Mouse (Mus musculus) left cerebral cortex, adult 18-20 months (tissue): ENCODE measurements around the gene Supt6. TPM values are rescaled to one million over a fixed set of nuclear protein-coding genes. Genes with fewer than 3 reads are reported as not detected.
"Not testable (repeated sequence)": the region's sequence is repeated elsewhere in the genome, so short reads cannot be mapped to it uniquely, and the experiment has no call there.

Experiments used
- DNase-seq, 2 experiments: peaks; one replicate each; pipeline ENCODE4 v3.0.0; 2021 to 2022; ENCODE audit warnings: low spot score in 2 of 2, mixed read lengths in 1 of 2
- long read RNA-seq, 2 experiments: library from polyadenylated mRNA; stranded (forward); transcript quantifications; one replicate each; pipeline ENCODE4 v2.0.0; 2021
- total RNA-seq, 2 experiments: library from RNA; stranded (reverse); gene quantifications; 2 replicates each; pipeline ENCODE4 v1.2.3; 2021

Gene Supt6
- total RNA-seq, result 10 to 100 TPM; 93.8 to 96.5 TPM
- long read RNA-seq, experiment 1, full-length matches to known transcripts, result 9 of 39 reads
- long read RNA-seq, experiment 1, partial matches to known transcripts, result 25 of 39 reads
- long read RNA-seq, experiment 1, other reads (novel, unspliced or antisense), result 5 of 39 reads
- long read RNA-seq, experiment 2, full-length matches to known transcripts, result 5 of 25 reads
- long read RNA-seq, experiment 2, partial matches to known transcripts, result 17 of 25 reads
- long read RNA-seq, experiment 2, other reads (novel, unspliced or antisense), result 3 of 25 reads

DNA sequence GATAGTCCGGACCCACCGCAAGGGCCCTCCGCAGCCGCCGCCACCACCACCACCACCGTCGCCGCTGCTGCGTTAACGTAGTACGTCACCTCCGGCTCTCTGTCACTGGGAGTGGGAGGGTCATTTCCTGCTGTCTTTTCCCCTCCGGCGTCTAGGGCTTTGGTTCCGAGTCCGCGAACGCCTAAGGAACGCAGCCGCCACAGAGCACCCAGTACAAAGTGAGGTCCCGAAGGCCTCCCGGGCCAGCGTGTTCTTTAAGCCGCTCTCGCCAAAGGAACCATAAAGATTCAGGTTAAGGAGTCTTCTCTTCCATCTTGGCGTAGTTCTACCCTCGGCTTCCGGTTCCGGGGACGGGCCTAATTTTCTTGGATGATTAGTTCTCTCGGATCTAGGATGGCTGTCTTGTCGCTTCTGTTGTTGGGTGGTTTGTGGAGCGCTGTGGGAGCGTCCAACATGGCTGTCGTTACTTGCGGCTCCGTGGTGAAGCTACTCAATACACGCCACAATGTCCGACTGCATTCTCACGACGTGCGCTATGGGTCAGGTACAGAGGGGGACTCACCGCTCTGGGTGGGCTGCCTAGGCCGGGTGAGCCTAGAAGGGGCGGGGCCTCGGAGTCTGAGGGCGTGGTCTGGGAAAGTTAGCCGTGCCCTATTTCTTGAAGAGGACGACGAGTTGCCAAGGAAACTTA lies at the start of gene Supt6, which contains the start of gene Sdf2:
Supt6 (minus strand) TSS at position 361 of the 691 bp plus-strand sequence.
Sdf2 (plus strand) TSS at position 120 of the 691 bp plus-strand sequence.
- DNase-seq, result peak; percentile 81 to 88

DNA sequence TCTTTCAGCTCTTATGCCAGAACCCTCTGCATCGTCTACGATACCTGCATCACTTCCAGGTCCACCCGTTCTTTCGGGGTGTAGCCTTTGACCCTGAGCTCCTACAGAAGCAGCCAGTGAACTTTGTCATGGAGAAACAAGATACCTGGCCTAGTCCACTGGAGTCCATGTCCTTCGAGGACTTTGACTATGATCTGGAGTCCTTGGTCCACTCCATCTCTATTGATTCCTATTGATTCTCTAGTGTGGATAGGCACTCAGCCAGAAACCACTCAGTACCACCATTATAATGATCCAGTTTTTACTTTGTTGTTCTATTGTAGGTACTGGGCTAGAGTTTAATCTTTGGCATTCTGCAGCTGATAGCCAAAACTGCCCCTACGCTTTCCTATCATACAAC lies 48.8 kb upstream of the Supt6 start:
- DNase-seq, result no peak

DNA sequence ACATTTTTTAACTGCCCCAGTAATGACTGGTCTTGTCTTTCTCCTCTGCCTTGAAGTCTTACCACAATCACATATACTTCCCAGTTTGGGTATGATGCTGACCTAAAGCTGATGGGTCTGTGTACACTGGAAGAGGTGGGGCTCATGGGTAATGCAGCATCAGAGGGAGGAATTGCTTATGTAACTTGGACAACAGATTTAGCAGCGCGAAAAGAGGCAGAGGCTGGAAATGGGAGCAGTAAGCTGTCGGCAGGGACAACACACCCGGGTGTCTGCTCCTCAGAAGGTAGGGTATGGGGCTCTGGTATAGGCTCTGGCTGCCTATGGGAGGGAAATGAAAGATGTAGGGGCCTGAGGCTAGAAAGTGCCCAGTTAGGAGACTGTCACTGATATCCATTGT lies 44.9 kb upstream of the Supt6 start, which contains the start of gene BC030499:
BC030499 (plus strand) TSS at position 188 of the 400 bp plus-strand sequence.
- peak; percentile 46 to 68 for DNase-seq

GRCm38 (mm10) chr11:78289146-78289763 lies 43.5 kb upstream of the Supt6 start:
- no peak for DNase-seq

GRCm38 (mm10) chr11:78279586-78279985 lies 33.8 kb upstream of the Supt6 start:
- DNase-seq, result no peak

DNA sequence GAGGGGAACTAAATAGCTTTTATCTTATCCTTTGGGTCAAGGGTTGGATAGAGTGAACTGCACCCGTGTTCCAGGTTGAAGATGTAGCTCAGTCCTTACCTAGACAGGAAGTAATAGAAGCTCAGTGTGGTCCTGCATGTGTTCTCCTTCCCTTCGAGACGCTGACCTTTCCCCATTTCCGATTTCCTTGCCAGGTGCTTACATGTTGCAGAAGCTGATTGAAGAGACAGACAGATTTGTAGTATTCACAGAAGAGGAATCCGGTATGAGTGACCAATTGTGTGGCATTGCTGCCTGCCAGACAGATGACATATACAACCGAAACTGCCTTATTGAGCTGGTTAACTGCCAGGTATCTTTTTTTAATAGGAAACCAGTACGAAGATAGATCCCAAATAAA lies 33.1 kb upstream of the Supt6 start:
- no peak for DNase-seq

GRCm38 (mm10) chr11:78276169-78276568 lies 30.4 kb upstream of the Supt6 start:
- not testable (repeated sequence) for DNase-seq

- DNase-seq, result no peak
Observed at GRCm38 (mm10) chr11:78275596-78275995, 29.8 kb upstream of the Supt6 start.

DNA sequence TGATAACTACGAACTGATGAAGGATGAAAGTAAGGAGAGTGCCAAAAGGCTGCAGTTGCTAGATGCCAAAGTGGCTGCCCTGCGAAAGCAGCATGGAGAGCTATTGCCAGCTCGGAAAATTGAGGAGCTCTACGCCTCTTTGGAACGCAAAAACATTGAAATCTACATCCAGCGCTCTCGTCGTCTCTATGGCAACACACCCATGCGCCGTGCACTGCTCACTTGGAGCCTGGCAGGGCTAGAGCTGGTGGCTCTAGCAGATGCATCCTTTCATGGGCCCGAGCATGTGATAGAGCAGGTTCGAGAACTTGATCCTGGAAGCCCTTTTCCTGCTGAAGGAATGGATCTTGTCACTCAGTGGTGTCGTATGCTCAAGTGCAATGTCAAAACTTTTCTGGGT lies 26.2 kb upstream of the Supt6 start:
- DNase-seq, result peak; percentile 61 to 71

- DNase-seq, result no peak
Observed at GRCm38 (mm10) chr11:78265571-78265970, 19.8 kb upstream of the Supt6 start.

DNA sequence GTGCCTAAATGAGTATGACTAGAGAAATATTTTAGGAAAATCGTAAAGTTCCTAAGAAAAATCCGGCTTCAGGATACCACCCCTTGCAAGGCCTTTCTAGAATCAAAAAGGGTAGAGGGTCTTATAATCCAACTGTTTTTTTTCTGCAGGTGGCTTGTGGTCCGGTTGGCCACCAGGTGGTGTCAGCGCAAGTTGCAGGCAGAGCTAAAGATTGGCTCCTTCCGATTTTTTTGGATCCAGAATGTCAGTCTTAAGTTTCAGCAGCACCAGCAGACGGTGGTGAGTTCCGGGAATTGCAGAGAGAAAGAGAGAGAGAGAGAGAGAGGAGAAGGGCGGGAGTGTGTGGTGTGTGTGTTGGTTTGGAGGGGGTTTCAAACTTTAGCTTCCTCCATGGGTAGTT lies 16.8 kb upstream of the Supt6 start:
- peak; percentile 18 to 38 for DNase-seq

DNA sequence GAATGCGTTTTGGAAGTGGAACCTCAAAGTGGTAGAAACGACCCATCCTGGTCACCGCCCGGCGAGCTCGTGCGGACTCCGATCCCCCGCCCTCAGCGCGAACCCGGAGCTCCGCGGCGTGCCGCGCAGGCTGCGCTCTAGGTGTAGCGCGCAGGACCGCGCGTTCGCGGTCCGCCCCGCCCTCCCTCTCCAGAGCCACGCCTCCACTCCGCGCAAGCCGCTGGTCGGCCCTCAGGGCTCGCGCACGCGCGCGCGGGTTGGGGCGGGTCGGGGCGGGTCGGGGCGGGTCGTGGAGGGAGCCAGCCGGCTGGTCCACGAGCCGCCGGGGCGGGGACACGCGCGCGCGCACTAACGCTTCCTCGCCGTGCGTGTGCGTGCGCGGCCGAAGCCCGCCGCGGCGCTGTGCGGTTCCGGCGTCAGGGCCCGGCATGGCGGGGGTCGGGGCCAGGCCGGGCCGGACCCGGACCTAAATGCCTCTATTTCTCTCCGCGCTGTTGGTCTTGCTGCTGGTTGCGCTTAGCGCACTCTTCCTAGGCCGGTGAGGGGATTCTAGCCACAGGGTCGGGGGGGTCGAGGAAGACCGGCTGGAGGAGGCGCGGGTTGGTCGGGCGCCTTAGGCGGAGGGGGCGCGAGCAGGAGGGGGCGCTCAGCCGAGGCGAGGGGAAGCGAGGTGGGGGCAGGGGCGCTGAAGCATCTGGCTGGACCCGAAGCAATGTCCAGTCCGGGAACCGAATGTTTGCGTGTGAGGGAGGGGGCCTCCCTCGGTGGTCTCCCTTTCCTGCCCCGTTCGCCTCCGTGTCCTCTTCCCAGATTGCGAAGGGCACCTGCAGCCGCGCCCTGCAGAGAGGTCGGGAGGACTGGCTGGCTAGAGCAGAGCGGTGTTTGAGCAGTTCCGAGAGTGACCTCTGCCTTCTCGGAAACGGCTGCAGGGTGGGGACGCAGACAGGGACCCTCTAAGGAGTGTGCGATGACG lies 15.9 kb upstream of the Supt6 start, which contains the start of gene 2610507B11Rik:
2610507B11Rik (plus strand) TSS at position 373 of the 973 bp plus-strand sequence.
- DNase-seq, result peak; percentile 85 to 93

- DNase-seq, result no peak
Observed at GRCm38 (mm10) chr11:78260489-78261258, 14.9 kb upstream of the Supt6 start.

- no peak for DNase-seq
Observed at GRCm38 (mm10) chr11:78256618-78257017, 10.8 kb upstream of the Supt6 start.

GRCm38 (mm10) chr11:78247727-78248140 lies 1.9 kb upstream of the Supt6 start:
- DNase-seq, result no peak

DNA sequence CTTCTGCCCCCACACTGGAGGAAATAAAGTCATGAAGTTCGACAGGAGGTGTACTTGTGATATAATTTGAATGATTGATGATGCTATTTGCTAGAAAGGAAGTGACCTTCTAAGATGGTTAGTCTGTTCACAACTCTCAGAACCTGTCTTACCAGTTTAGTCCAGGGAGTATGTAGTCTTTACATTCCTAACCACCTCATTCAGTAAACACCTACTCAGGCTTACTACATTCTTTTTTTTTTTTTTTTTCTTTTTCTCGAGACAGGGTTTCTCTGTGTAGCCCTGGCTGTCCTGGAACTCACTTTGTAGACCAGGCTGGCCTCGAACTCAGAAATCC lies 1.2 kb upstream of the Supt6 start:
- DNase-seq, result no peak

DNA sequence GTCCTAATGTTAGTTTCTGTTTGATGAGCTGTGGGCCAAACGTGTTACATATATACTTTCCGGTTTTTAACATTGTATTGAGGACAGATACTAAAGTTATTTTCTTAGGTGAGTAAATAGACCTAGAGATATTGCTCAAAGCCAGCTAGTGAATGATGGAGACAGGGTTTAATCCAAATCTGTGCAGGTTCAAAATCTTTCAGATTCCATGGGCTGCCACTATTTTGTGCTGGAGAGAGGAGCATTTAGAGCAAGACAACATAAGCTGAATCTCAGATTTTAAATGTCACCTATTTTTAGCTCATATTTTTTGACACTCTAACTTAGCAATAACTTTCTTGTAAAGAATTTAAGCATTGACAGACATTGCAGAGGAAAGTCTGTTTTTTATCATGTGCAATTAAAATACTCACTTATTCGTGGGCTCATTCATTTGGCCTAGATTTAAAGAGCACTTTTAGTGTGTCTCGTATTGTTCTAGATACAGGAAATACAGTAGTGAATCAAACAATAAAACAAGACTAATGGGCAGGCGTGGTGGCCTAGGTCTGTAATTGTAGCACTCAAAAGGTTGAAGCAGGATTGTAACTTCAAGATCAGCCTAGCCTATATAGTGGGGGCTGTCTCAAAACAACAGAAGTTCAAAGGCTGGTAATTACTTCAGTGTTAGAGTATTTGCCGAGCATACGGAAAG lies 678 bp upstream of the Supt6 start:
- no peak for DNase-seq

DNA sequence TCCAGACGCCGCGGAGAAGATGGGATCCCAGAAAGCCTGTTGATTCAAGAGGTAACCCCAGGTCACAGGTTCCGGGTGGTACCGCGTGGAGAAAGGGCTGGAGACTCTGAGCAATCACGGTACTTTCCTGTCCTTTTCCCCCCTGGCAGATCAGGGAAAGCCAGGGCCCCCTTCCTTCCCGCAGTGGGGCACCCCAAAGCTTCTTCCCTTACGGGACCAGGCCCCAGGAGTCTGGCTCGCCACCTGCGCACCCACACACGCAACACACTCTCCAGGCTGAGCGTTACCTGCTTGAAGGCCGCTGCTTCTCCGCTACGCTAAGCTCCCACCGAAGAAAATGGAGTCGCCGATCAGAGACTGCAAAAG lies 543 bp downstream of the Supt6 start:
- no peak for DNase-seq

DNA sequence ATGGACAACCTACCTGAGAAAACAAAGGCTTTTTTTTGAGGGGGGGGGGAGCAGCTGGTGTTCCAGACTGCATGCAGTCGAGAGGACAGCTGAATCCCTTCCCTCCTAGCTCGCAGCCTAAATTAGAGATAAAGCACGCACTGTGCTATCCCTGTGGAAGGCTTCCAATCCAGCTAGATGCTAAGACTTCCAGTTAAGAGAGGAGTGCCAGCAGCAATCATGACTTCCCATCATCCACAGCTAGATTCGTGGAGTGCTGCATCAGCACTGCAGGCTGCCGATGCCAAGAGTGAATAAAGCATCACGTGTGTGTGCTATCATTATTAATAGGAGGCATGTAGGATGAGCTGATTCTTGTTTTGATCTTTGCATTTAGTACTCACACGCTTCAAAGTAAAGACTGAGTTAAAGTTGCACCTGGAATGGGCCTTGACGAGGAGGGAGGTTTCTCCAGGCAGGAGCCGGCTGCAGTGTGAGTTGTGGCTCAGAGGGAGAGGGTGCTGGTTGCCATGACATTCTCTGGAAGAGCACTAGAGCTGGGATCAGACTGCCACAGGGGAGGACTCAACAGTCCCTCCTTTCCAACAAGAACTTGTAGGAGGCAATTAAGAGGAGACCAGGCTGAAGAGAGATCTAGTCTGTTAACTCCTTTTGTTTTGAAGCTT lies 5.5 kb downstream of the Supt6 start:
- DNase-seq, result peak; percentile 29 to 50
